Mouse (Mus musculus): Measurements from ENCODE around the gene Fktn. TPM values are rescaled to one million over a fixed set of nuclear protein-coding genes. Genes with fewer than 3 reads are reported as not detected.
A peak's percentile ranks its signal among the peaks of the same experiment; 100 is the strongest.
"Not testable (repeated sequence)": the region's sequence is repeated elsewhere in the genome, so short reads cannot be mapped to it uniquely, and the experiment has no call there.

Gene Fktn
- polyA plus RNA-seq, 1 experiment from 2014 or later = 3.8 TPM

GRCm38 (mm10) chr4:53796865-53797772 is 83.3 kb downstream of the Fktn start:
- H3K9me3 ChIP-seq (replicated peaks) = no peaks in the 10 kb centered on the region
- H3K4me1 ChIP-seq (replicated peaks) = no peaks in the 10 kb centered on the region
- no peak overlapping the region for H3K9ac ChIP-seq
- no peak for DNase-seq
- WGBS (ENCODE audit: insufficient replicate concordance) = 21% methylated on average over 18 of the region's 18 CpGs
- H3K27me3 ChIP-seq = peaks cover 5% of the 10 kb centered on the region; the same call in 1 of the 2 replicates
- H3K4me3 ChIP-seq (replicated peaks) = no peak overlapping the region
- ATAC-seq (ENCODE audit: low read depth) = no peak
- no peak overlapping the region for H3K27ac ChIP-seq
- H3K4me2 ChIP-seq = no peak overlapping the region
- no peaks in the 10 kb centered on the region for H3K36me3 ChIP-seq

GRCm38 (mm10) chr4:53798896-53799676 is 85.3 kb downstream of the Fktn start:
- Histone ChIP-seq H3K4me2 (no peak overlapping the region), H3K27me3 (peaks cover 5% of the 10 kb centered on the region; the same call in 1 of the 2 replicates), H3K27ac (no peak overlapping the region), H3K4me1 (replicated peaks) (no peaks in the 10 kb centered on the region), H3K9ac (no peak overlapping the region), H3K4me3 (replicated peaks) (no peak overlapping the region), H3K9me3 (replicated peaks) (no peaks in the 10 kb centered on the region), H3K36me3 (no peaks in the 10 kb centered on the region)
- WGBS (ENCODE audit: insufficient replicate concordance) = 38% methylated on average over 7 of the region's 7 CpGs
- DNase-seq (no peak), ATAC-seq (ENCODE audit: low read depth) (no peak)

GRCm38 (mm10) chr4:53799753-53800152 is 86.0 kb downstream of the Fktn start:
- DNase-seq = no peak
- no peak overlapping the region for H3K27ac ChIP-seq
- no peaks in the 10 kb centered on the region for H3K36me3 ChIP-seq
- no peaks in the 10 kb centered on the region for H3K4me1 ChIP-seq (replicated peaks)
- H3K9me3 ChIP-seq (replicated peaks) = no peaks in the 10 kb centered on the region
- ATAC-seq (ENCODE audit: low read depth) = no peak
- no peak overlapping the region for H3K4me3 ChIP-seq (replicated peaks)
- H3K9ac ChIP-seq = no peak overlapping the region
- H3K4me2 ChIP-seq = no peak overlapping the region
- WGBS (ENCODE audit: insufficient replicate concordance) = 74% methylated on average over 1 of the region's 1 CpGs
- peaks cover 5% of the 10 kb centered on the region; the same call in 1 of the 2 replicates for H3K27me3 ChIP-seq

GRCm38 (mm10) chr4:53803674-53804073 is 89.9 kb downstream of the Fktn start:
- not testable (repeated sequence) for H3K36me3 ChIP-seq; H3K4me2 ChIP-seq; DNase-seq; H3K27ac ChIP-seq; H3K9me3 ChIP-seq (replicated peaks); H3K4me1 ChIP-seq (replicated peaks); H3K9ac ChIP-seq; H3K4me3 ChIP-seq (replicated peaks); ATAC-seq (ENCODE audit: low read depth); H3K27me3 ChIP-seq
- WGBS (ENCODE audit: insufficient replicate concordance) = 75% methylated on average over 8 of the region's 8 CpGs

- not testable (repeated sequence) for H3K9me3 ChIP-seq (replicated peaks); H3K4me3 ChIP-seq (replicated peaks); H3K27me3 ChIP-seq; H3K4me1 ChIP-seq (replicated peaks); H3K9ac ChIP-seq; H3K27ac ChIP-seq; ATAC-seq (ENCODE audit: low read depth); H3K4me2 ChIP-seq; DNase-seq; H3K36me3 ChIP-seq
- WGBS (ENCODE audit: insufficient replicate concordance) = 75% methylated on average over 6 of the region's 6 CpGs
These were observed 92.6 kb downstream of the Fktn start for GRCm38 (mm10) chr4:53806428-53806827.

GRCm38 (mm10) chr4:53818320-53818719 is 104.5 kb downstream of the Fktn start:
- Histone ChIP-seq H3K4me2 (no peak overlapping the region), H3K36me3 (no peaks in the 10 kb centered on the region), H3K9ac (no peak overlapping the region), H3K9me3 (replicated peaks) (no peaks in the 10 kb centered on the region), H3K27me3 (no peaks in the 10 kb centered on the region), H3K4me1 (replicated peaks) (peaks cover 5% of the 10 kb centered on the region; the same call in 1 of the 2 replicates), H3K27ac (no peak overlapping the region), H3K4me3 (replicated peaks) (no peak overlapping the region)
- ATAC-seq (ENCODE audit: low read depth) (no peak), DNase-seq (no peak)
- 15% methylated on average over 5 of the region's 5 CpGs for WGBS (ENCODE audit: insufficient replicate concordance)

GRCm38 (mm10) chr4:53823697-53824096 is 109.9 kb downstream of the Fktn start:
- no peaks in the 10 kb centered on the region for H3K36me3 ChIP-seq
- H3K4me1 ChIP-seq (replicated peaks) = peaks cover 16% of the 10 kb centered on the region
- WGBS (ENCODE audit: insufficient replicate concordance) = 36% methylated on average over 6 of the region's 6 CpGs
- no peak overlapping the region for H3K9ac ChIP-seq
- no peak overlapping the region for H3K4me2 ChIP-seq
- no peak overlapping the region for H3K4me3 ChIP-seq (replicated peaks)
- H3K27me3 ChIP-seq = no peaks in the 10 kb centered on the region
- H3K9me3 ChIP-seq (replicated peaks) = no peaks in the 10 kb centered on the region
- H3K27ac ChIP-seq = no peak overlapping the region
- ATAC-seq (ENCODE audit: low read depth) = no peak
- no peak for DNase-seq

- H3K27ac ChIP-seq = no peak overlapping the region
- ATAC-seq (ENCODE audit: low read depth) (no peak), DNase-seq (no peak)
- H3K9me3 ChIP-seq (replicated peaks) = no peaks in the 10 kb centered on the region
- no peak overlapping the region for H3K9ac ChIP-seq
- WGBS (ENCODE audit: insufficient replicate concordance) = 44% methylated on average over 4 of the region's 4 CpGs
- no peak overlapping the region for H3K4me2 ChIP-seq
- H3K36me3 ChIP-seq = no peaks in the 10 kb centered on the region
- H3K4me1 ChIP-seq (replicated peaks) = peaks cover 16% of the 10 kb centered on the region
- no peaks in the 10 kb centered on the region for H3K27me3 ChIP-seq
- no peak overlapping the region for H3K4me3 ChIP-seq (replicated peaks)
These were observed 111.0 kb downstream of the Fktn start for GRCm38 (mm10) chr4:53824831-53825230.

GRCm38 (mm10) chr4:53825821-53826605 is 112.2 kb downstream of the Fktn start, which contains the start of gene Tmem38b:
Gene Tmem38b, plus strand, starts transcription at chr4:53826045.
- ATAC-seq (ENCODE audit: low read depth) = peak; percentile 89
- Histone ChIP-seq H3K4me3 (replicated peaks) (peak within 1 kb of the TSS; percentile 79), H3K9me3 (replicated peaks) (no peaks in the 10 kb centered on the region), H3K27me3 (no peaks in the 10 kb centered on the region), H3K4me2 (peak within 1 kb of the TSS; percentile 94), H3K36me3 (no peaks in the 10 kb centered on the region), H3K9ac (peak within 1 kb of the TSS; percentile 78), H3K4me1 (replicated peaks) (peaks cover 16% of the 10 kb centered on the region), H3K27ac (peak within 1 kb of the TSS; percentile 39; the same call in 1 of the 2 replicates)
- 1% methylated on average over 55 of the region's 55 CpGs for WGBS (ENCODE audit: insufficient replicate concordance)
- DNase-seq = peak; percentile 38

- Histone ChIP-seq H3K4me3 (replicated peaks) (peak overlapping the region; percentile 79), H3K36me3 (no peaks in the 10 kb centered on the region), H3K9me3 (replicated peaks) (no peaks in the 10 kb centered on the region), H3K27me3 (no peaks in the 10 kb centered on the region), H3K4me2 (peak overlapping the region; percentile 94), H3K9ac (peak overlapping the region; percentile 78), H3K4me1 (replicated peaks) (peaks cover 16% of the 10 kb centered on the region), H3K27ac (no peak overlapping the region)
- DNase-seq = no peak
- WGBS (ENCODE audit: insufficient replicate concordance) = 2% methylated on average over 11 of the region's 11 CpGs
- no peak for ATAC-seq (ENCODE audit: low read depth)
These were observed 112.9 kb downstream of the Fktn start for GRCm38 (mm10) chr4:53826641-53827248.
